Mouse (Mus musculus) kidney, embryonic 15.5 days (tissue): Measurements from ENCODE around the gene Cdkl4. TPM values are rescaled to one million over a fixed set of nuclear protein-coding genes. Genes with fewer than 3 reads are reported as not detected.

Source experiments
- ATAC-seq: fragments of 200-750 bp; cut with Nextera tagmentation; replicated peaks from 2 replicates; pipeline ENCODE4 v1.8.0; 2017; ENCODE audit warnings: moderate TSS enrichment; ENCODE audit not compliant: low FRiP score
- H3K27ac ChIP-seq: fragments of 300-500 bp; sonication (generic); 2 replicates; pipeline ENCODE4 v1.5.1; 2015; ENCODE audit warnings: mild to moderate bottlenecking, inconsistent platforms
- H3K27me3 ChIP-seq: fragments of 300-500 bp; sonication (generic); 2 replicates; pipeline ENCODE4 v1.6.1; 2015; ENCODE audit warnings: inconsistent platforms
- H3K36me3 ChIP-seq: fragments of 300-500 bp; sonication (generic); 2 replicates; pipeline ENCODE4 v1.6.1; 2015; ENCODE audit warnings: inconsistent platforms
- H3K4me1 ChIP-seq: fragments of 300-500 bp; sonication (generic); 2 replicates; pipeline ENCODE4 v1.6.1; 2015; ENCODE audit warnings: inconsistent platforms
- H3K4me2 ChIP-seq: fragments of 300-500 bp; sonication (generic); 2 replicates; pipeline ENCODE4 v1.6.1; 2015; ENCODE audit warnings: moderate library complexity, mild to moderate bottlenecking, inconsistent platforms
- H3K4me3 ChIP-seq: fragments of 300-500 bp; sonication (generic); replicated peaks from 2 replicates; pipeline ENCODE4 v1.5.1; 2015; ENCODE audit warnings: mild to moderate bottlenecking, inconsistent platforms
- H3K9ac ChIP-seq: fragments of 300-500 bp; sonication (generic); 2 replicates; pipeline ENCODE4 v1.6.1; 2015; ENCODE audit warnings: mild to moderate bottlenecking, inconsistent platforms
- H3K9me3 ChIP-seq: fragments of 300-500 bp; sonication (generic); replicated peaks from 2 replicates; pipeline ENCODE4 v1.6.1; 2016; ENCODE audit warnings: inconsistent platforms
- WGBS: fragments of 180-500 bp; shearing (Covaris S2); methylation state at CpG from one replicate; pipeline ENCODE4 v1.1.7; 2015; ENCODE audit warnings: mixed read lengths; 5-methylcytosine and 5-hydroxymethylcytosine counted together
- polyA plus RNA-seq: library from polyadenylated mRNA; unstranded; fragments of >200 nt; fragmentation: Nextera tagmentation; extraction: Ambion mirVana; gene quantifications from 2 replicates; pipeline ENCODE4 v1.2.1, GENCODE M21; 2015

Cdkl4 gene
- polyA plus RNA-seq, 1 experiment from 2014 or later, result 0.81 TPM

DNA sequence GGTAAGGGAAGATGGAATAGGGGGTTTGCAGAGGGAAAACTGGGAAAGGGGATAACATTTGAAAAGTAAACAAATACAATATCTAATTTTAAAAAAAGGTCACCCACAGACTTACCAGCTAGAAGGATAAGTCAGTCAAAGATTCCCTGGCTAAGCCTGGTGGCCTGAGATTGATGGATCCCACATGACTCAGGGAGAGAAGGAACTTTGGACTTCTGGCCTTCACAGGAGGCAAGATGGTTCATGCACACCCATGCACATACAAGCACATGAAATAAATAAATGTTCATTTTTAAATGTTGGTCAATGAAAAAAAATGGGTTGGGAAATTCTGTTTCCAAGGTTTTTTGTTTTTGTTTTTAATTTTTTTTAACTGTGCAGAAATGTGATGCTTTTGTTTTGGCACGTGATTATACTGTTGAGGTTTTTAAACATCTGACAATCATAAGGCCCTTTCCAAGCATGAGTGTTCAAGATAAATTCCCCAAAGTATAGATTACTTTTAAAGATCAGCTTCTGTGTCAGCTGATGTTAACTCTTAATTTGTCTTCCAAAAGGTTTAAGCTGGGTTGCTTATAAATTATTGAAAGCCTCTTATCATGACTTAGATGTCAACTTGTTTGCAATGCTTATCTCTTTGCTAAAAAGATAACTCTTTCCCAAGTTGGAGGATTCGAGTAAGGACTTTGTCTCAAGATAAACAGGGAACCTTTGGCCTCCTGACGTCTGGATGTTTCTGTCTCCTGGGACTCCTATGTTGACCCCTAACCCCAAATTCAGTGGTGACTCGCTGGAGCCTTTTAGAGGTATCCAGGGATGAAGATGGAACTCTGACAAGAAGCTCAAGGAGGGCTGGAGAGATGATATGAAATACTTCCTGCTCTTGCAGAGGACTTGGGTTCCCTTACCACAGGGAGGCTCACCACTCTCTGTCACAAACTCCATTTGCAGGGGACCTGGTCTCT is 67.8 kb downstream of the Cdkl4 start:
- Histone ChIP-seq H3K36me3 (no peaks in the 10 kb centered on the region), H3K9me3 (no peaks in the 10 kb centered on the region), H3K27me3 (no peaks in the 10 kb centered on the region), H3K27ac (no peak overlapping the region), H3K4me1 (no peaks in the 10 kb centered on the region), H3K4me2 (no peak overlapping the region), H3K4me3 (no peak overlapping the region), H3K9ac (no peak overlapping the region)
- WGBS, result 40% methylated on average over 4 of the region's 4 CpGs
- ATAC-seq, result no peak

DNA sequence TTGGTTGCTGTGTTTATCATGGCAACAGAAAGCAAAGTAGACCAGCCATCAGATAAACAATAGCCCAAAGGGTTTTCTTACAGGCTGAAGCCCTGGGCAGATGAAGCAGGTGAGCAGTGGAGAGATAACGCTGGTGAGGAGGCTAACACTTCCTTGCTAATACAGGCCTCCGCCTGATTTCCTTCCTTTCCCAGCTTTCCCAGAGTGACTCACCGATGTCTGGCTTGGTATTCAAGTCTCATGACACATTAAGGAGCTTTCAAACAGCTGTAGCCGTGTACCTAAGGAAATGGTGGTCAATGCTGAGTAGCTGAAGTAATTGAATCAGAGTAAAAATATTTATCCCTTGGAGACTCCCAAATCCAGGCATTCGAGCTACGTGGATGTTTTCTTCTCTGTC is 71.8 kb downstream of the Cdkl4 start:
- Histone ChIP-seq H3K9me3 (no peaks in the 10 kb centered on the region), H3K27ac (no peak overlapping the region), H3K36me3 (no peaks in the 10 kb centered on the region), H3K9ac (no peak overlapping the region), H3K4me1 (no peaks in the 10 kb centered on the region), H3K27me3 (no peaks in the 10 kb centered on the region), H3K4me2 (no peak overlapping the region), H3K4me3 (no peak overlapping the region)
- WGBS, result 78% methylated on average over 6 of the region's 6 CpGs
- ATAC-seq, result no peak

- no peak overlapping the region for H3K27ac ChIP-seq
- no peak overlapping the region for H3K9ac ChIP-seq
- H3K9me3 ChIP-seq, result no peaks in the 10 kb centered on the region
- H3K36me3 ChIP-seq, result no peaks in the 10 kb centered on the region
- H3K4me1 ChIP-seq, result no peaks in the 10 kb centered on the region
- 89% methylated on average over 4 of the region's 4 CpGs for WGBS
- H3K4me3 ChIP-seq, result no peak overlapping the region
- no peak overlapping the region for H3K4me2 ChIP-seq
- H3K27me3 ChIP-seq, result no peaks in the 10 kb centered on the region
- no peak for ATAC-seq
Measured at GRCm38 (mm10) chr17:80505342-80505741, 72.3 kb downstream of the Cdkl4 start.

DNA sequence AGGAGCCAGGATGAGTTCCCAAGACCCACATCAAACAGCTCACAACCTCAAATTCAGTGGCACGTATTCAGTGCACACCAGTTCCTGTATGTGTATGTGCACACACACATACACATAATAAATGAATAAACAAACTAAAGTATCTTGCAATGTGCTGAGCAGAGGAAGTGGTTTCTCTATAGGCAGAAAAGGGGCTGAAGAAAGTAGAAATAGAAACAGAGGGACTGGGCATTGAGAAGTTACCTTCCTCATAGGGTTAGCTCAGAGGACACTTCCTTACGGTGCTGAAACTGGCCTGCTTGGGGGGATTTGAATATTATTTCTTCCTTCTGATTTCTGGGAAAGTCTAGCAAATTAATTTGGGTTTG is 75.8 kb downstream of the Cdkl4 start:
- no peak for ATAC-seq
- WGBS, result 87% methylated on average over 2 of the region's 2 CpGs
- no peak overlapping the region for H3K4me3 ChIP-seq

DNA sequence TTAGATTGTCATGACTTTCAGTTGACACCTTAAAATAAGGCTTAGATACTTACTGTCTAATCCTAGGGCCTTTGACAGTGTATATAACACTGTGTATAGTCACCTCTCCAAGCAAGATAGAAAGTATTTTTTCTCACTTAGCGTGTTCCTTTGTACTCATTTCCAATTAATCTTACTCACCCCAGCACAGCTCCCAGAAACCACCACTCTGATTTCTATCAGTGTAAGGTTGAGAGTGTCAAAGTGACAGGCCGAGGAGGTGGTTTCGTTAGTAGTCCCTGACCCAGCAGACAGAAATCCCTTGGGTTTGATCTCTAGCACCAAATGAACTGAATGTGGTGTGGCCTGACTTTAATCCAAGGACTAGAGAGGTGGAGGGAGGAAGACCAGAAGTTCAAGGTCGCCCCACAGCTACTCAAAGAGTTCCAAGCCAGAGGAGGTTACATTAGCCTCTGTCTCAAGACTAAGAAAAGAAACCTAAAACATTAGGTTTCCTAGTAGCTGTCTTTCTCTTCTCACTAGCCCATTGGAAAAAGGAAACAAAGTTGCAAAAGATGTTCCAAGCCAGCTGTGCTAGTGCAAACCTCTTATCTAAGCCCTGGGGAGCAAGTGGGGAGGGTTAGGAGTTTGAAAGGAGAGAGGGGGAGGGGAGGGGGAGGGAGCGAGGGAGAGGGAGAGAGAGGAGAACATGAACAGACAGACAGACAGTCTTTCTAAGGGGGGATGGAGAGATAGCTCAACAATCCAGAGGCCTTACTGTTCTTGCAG is 76.4 kb downstream of the Cdkl4 start:
- no peak overlapping the region for H3K9ac ChIP-seq
- ATAC-seq, result no peak
- H3K4me1 ChIP-seq, result no peaks in the 10 kb centered on the region
- H3K4me2 ChIP-seq, result no peak overlapping the region
- WGBS, result 73% methylated on average over 5 of the region's 5 CpGs
- H3K36me3 ChIP-seq, result no peaks in the 10 kb centered on the region
- no peaks in the 10 kb centered on the region for H3K27me3 ChIP-seq
- H3K27ac ChIP-seq, result no peak overlapping the region
- H3K9me3 ChIP-seq, result no peaks in the 10 kb centered on the region
- H3K4me3 ChIP-seq, result no peak overlapping the region

More for the DNA sequence above, 75.8 kb downstream of the Cdkl4 start:
- Histone ChIP-seq H3K4me1 (no peaks in the 10 kb centered on the region), H3K27me3 (no peaks in the 10 kb centered on the region), H3K36me3 (no peaks in the 10 kb centered on the region), H3K9ac (no peak overlapping the region), H3K27ac (no peak overlapping the region), H3K9me3 (no peaks in the 10 kb centered on the region), H3K4me2 (no peak overlapping the region)

DNA sequence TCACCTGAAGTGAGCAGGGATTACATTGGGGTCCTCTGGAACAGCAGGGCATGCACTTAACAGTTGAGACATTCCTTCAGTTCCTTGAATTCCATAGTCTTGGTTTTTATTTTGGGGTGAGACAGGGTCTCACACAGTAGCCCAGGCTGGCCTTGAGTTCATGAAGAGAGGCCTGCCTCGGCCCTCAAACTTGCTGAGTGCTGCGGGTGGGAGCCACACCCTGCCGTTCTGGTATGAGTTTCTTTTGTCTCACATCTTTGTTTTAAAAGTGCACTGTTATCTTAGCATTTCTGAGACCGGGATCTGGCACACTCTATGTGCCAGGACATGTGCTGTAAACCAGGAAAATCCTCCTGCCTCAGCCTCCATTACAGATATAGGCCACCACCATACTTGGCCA is 77.6 kb downstream of the Cdkl4 start:
- H3K4me2 ChIP-seq, result no peak overlapping the region
- H3K4me3 ChIP-seq, result no peak overlapping the region
- 80% methylated on average over 4 of the region's 4 CpGs for WGBS
- no peak for ATAC-seq
- H3K36me3 ChIP-seq, result no peaks in the 10 kb centered on the region
- no peaks in the 10 kb centered on the region for H3K27me3 ChIP-seq
- no peak overlapping the region for H3K27ac ChIP-seq
- H3K9me3 ChIP-seq, result no peaks in the 10 kb centered on the region
- H3K4me1 ChIP-seq, result no peaks in the 10 kb centered on the region
- no peak overlapping the region for H3K9ac ChIP-seq

DNA sequence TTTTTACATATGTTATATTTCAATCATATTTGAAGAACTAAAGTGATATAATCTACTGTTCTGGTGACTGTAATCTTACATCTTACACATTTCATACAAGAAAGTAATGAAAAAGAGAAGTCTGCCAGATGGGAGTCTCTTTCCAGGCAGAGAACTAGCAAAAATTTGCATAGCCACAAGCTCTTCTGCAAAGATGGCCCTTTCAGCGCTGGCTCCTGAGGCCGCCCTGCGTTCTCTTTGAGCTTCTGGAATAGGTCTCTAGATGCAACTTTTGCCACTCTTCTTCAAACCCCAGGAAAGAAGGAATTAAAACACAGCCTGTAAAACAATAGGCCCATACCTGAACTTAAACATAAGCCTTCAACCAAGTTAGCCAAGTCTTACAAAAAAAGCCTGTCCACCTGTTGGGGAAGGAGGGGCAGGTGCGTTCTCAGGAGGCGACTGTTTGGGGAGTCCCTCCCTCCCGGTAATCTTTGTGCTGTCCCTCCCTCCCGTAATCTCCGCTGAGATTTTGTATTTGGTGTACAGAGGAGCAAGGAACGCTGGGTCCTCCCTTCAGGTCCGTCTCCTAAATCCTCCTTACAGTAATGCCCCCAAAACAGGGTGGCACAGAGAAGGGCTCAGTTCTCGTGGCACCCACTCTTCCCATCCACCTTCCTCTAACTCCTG is 78.9 kb downstream of the Cdkl4 start:
- H3K9ac ChIP-seq, result no peak overlapping the region
- no peaks in the 10 kb centered on the region for H3K27me3 ChIP-seq
- no peaks in the 10 kb centered on the region for H3K9me3 ChIP-seq
- no peak overlapping the region for H3K4me3 ChIP-seq
- no peaks in the 10 kb centered on the region for H3K4me1 ChIP-seq
- WGBS, result 53% methylated on average over 11 of the region's 11 CpGs
- no peak overlapping the region for H3K27ac ChIP-seq
- ATAC-seq, result no peak
- no peak overlapping the region for H3K4me2 ChIP-seq
- no peaks in the 10 kb centered on the region for H3K36me3 ChIP-seq

DNA sequence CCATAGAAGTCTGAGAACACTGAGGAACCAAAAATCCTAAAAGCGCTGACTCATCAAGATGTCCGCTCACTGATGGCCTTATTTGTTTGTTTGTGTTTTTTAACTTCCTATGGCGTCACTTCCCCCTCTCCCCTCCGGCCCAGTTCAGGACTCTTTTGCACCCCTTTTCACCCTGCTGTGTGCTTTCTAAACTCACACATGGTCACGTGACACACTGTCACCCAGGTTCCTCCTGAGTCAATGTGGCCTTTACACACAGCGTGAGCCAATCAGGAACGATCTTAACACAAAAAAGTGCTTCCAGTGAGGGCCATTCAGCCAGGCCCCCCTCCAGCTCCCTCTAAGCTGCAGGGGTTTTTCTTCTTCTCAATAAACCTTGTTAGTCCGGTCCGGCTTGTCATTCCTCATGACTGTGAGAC is 80.4 kb downstream of the Cdkl4 start:
- H3K4me2 ChIP-seq, result no peak overlapping the region
- no peak overlapping the region for H3K27ac ChIP-seq
- H3K9me3 ChIP-seq, result no peaks in the 10 kb centered on the region
- no peak for ATAC-seq
- H3K4me1 ChIP-seq, result no peaks in the 10 kb centered on the region
- no peak overlapping the region for H3K9ac ChIP-seq
- no peaks in the 10 kb centered on the region for H3K27me3 ChIP-seq
- 81% methylated on average over 9 of the region's 9 CpGs for WGBS
- no peaks in the 10 kb centered on the region for H3K36me3 ChIP-seq
- H3K4me3 ChIP-seq, result no peak overlapping the region

DNA sequence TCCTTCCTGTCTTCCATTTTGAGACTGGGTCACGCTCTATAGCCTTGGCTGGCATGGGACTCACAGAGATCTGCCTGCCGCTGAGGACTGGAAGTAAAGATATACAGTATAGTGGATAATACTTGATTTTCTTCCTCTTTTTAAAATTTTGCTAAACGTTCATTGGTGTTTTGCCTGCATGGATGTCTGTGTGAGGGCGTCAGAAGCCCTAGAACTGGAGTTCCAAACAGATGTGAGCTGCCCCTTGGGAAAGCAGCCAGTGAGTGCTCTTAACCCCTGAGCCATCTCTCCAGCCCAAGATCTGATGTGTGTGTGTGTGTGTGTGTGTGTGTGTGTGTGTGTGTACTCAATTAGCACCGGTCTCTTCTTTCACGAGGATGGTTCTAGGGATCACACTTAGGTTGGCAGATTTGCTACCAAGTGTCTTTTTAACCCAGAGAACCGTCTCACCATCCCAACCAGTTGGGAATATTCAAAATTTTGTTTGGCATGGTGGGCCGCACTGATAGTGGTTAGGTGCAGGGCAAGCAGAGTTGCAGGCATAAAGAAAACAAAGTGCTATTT is 80.9 kb downstream of the Cdkl4 start:
- WGBS, result 82% methylated on average over 8 of the region's 8 CpGs
- Histone ChIP-seq H3K4me2 (no peak overlapping the region), H3K27ac (no peak overlapping the region), H3K36me3 (no peaks in the 10 kb centered on the region), H3K4me1 (no peaks in the 10 kb centered on the region), H3K9me3 (no peaks in the 10 kb centered on the region), H3K4me3 (no peak overlapping the region), H3K27me3 (no peaks in the 10 kb centered on the region), H3K9ac (no peak overlapping the region)
- ATAC-seq, result no peak

DNA sequence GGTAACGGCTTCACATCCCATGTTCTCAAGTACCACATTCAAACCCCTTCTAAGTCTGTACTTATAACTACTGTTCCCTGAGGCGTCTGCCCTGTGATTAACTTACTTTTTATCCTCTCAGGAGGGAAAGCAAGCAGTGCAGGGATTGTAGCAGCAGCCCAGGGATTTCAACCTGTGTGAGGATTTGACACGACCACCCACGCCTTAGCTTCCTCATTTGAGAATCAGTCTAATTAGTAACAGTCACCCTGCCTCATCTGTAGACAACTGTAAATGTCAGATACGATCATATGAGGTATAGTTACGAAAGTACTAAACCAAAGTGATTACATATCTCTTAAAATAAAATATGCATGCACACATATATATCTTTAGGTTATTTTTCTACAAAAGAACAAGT is 81.4 kb downstream of the Cdkl4 start:
- no peaks in the 10 kb centered on the region for H3K36me3 ChIP-seq
- no peaks in the 10 kb centered on the region for H3K27me3 ChIP-seq
- no peak overlapping the region for H3K4me2 ChIP-seq
- H3K4me1 ChIP-seq, result no peaks in the 10 kb centered on the region
- no peak overlapping the region for H3K4me3 ChIP-seq
- no peak overlapping the region for H3K9ac ChIP-seq
- no peaks in the 10 kb centered on the region for H3K9me3 ChIP-seq
- H3K27ac ChIP-seq, result no peak overlapping the region
- ATAC-seq, result no peak
- WGBS, result 78% methylated on average over 6 of the region's 6 CpGs

GRCm38 (mm10) chr17:80493891-80494290 is 83.7 kb downstream of the Cdkl4 start:
- H3K27me3 ChIP-seq, result no peaks in the 10 kb centered on the region
- H3K27ac ChIP-seq, result no peak overlapping the region
- H3K4me1 ChIP-seq, result peaks cover 4% of the 10 kb centered on the region; the same call in 1 of the 2 replicates
- no peak overlapping the region for H3K9ac ChIP-seq
- no peak overlapping the region for H3K4me3 ChIP-seq
- 82% methylated on average over 1 of the region's 1 CpGs for WGBS
- ATAC-seq, result no peak
- no peak overlapping the region for H3K4me2 ChIP-seq
- no peaks in the 10 kb centered on the region for H3K9me3 ChIP-seq
- H3K36me3 ChIP-seq, result no peaks in the 10 kb centered on the region

GRCm38 (mm10) chr17:80492811-80493210 is 84.8 kb downstream of the Cdkl4 start:
- no peaks in the 10 kb centered on the region for H3K9me3 ChIP-seq
- no peaks in the 10 kb centered on the region for H3K36me3 ChIP-seq
- no peak overlapping the region for H3K4me2 ChIP-seq
- WGBS, result 88% methylated on average over 4 of the region's 4 CpGs
- H3K9ac ChIP-seq, result no peak overlapping the region
- H3K27ac ChIP-seq, result no peak overlapping the region
- ATAC-seq, result no peak
- H3K4me1 ChIP-seq, result peaks cover 4% of the 10 kb centered on the region; the same call in 1 of the 2 replicates
- no peak overlapping the region for H3K4me3 ChIP-seq
- H3K27me3 ChIP-seq, result no peaks in the 10 kb centered on the region
